ENCODE assay signal across 14 mouse cellular contexts in the genomic region with DNA sequence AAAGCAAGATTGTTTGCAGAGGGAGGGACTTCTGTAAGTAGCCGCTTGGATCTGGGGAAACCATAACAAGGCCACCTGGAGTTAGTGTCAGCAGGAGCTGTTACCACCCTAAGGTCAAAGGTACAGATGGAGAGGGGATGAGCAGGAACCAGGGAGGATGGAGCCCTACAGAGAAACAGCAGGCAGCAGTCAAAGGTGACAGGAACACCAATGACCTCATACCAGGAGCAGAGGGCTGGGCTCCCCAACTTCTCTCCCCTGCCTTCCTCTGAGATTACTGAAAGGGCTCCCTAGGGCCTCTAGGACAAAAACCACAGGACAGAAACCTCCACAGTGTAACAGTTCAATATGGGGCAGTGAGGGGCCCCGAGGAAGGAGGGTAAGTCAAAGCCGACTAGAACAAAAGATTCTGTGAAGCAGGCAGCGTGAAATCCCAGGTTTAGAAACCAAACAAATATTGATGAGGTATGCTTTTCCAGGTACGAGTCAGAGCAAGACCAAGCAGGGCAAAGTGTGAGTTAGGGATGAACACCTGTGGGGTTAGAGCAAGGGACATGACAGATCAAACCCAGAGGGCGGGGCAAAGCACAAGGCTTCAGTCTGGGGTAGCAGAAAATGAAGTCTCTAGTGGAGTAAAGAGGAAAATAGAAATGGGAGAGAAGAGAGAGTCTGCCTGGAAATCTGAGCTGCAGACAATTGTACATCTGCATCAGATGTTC.
A peak's percentile ranks its signal among the peaks of the same experiment; 100 is the strongest.
DNase-seq lines count a peak whose midpoint lies in the region; ATAC-seq lines count a peak whose summit lies in the region.
"Had no signal": no experiment of that assay in that cellular context is flagged by ENCODE, and none has a peak within 500 bp of the region (broad histone marks: within the 10 kb centered on the region; RNA-seq: fewer than 3 reads in every experiment).

No protein-coding gene starts in this region.

- no peak for DNase-seq in hindbrain, embryonic 11.5 days (ENCODE audit: low spot score)
- no peak for DNase-seq in hindbrain, embryonic 14.5 days (ENCODE audit: low spot score)
- no peak for DNase-seq in layer of hippocampus, adult 9-11 months
- DNase-seq: cerebellum, adult 8-10 months; gastrocnemius, postnatal 25 days; heart, postnatal 4 days; kidney, postnatal 10 days had no signal

- peak; percentile 62; the same call in 1 of the 2 replicates for ATAC-seq in hindbrain, embryonic 11.5 days (ENCODE audit: low FRiP score)
- no peak for ATAC-seq in hindbrain, embryonic 14.5 days (ENCODE audit: low FRiP score)
- ATAC-seq in neural tube, embryonic 13.5 days (ENCODE audit: low read depth) = 0 out of 2 replicates have a peak, but pooled peaks have one; percentile 36
- ATAC-seq in neural tube, embryonic 15.5 days (ENCODE audit: low FRiP score) = no peak
- peak; percentile 32; the same call in 1 of the 2 replicates for ATAC-seq in embryonic facial prominence, embryonic 13.5 days (ENCODE audit: insufficient number of reproducible peaks, insufficient read depth, low FRiP score, low TSS enrichment, low read depth)
- ATAC-seq in stomach, embryonic 16.5 days (ENCODE audit: insufficient read depth, low FRiP score) = peak; percentile 47; the same call in 1 of the 2 replicates
- ATAC-seq: intestine, embryonic 16.5 days; lung, postnatal 0 days had no signal

- no peaks in the 10 kb centered on the region; the same call in 1 of the 2 replicates for H3K4me1 ChIP-seq in hindbrain, embryonic 11.5 days (replicated peaks; ENCODE audit: control insufficient read depth, insufficient read depth, low read length)
- 0 out of 2 replicates have a peak, but pooled peaks cover 15% of the 10 kb centered on the region for H3K4me1 ChIP-seq in hindbrain, embryonic 14.5 days (replicated peaks; ENCODE audit: control insufficient read depth, insufficient read depth, low read length)
- H3K4me1 ChIP-seq in neural tube, embryonic 13.5 days (replicated peaks) = peaks cover 19% of the 10 kb centered on the region
- peaks cover 6% of the 10 kb centered on the region; the same call in 1 of the 2 replicates for H3K4me1 ChIP-seq in neural tube, embryonic 15.5 days
- H3K4me1 ChIP-seq in embryonic facial prominence, embryonic 13.5 days = peaks cover 14% of the 10 kb centered on the region
- 0 out of 2 replicates have a peak, but pooled peaks cover 4% of the 10 kb centered on the region for H3K4me1 ChIP-seq in stomach, embryonic 16.5 days (ENCODE audit: control insufficient read depth, insufficient read depth, low read length)
- H3K4me1 ChIP-seq: liver, embryonic 15.5 days had no signal

- no peaks in the 10 kb centered on the region for H3K36me3 ChIP-seq in hindbrain, embryonic 11.5 days (ENCODE audit: control insufficient read depth, insufficient read depth, low read length)
- no peaks in the 10 kb centered on the region for H3K36me3 ChIP-seq in hindbrain, embryonic 14.5 days (replicated peaks; ENCODE audit: control insufficient read depth, insufficient read depth)
- H3K36me3 ChIP-seq in neural tube, embryonic 13.5 days = no peaks in the 10 kb centered on the region
- no peaks in the 10 kb centered on the region for H3K36me3 ChIP-seq in neural tube, embryonic 15.5 days
- no peaks in the 10 kb centered on the region for H3K36me3 ChIP-seq in embryonic facial prominence, embryonic 13.5 days
- no peaks in the 10 kb centered on the region for H3K36me3 ChIP-seq in stomach, embryonic 16.5 days (ENCODE audit: control insufficient read depth, insufficient read depth, low read length)
- H3K36me3 ChIP-seq: liver, embryonic 15.5 days had no signal

- H3K27me3 ChIP-seq in hindbrain, embryonic 11.5 days (ENCODE audit: control insufficient read depth, insufficient read depth, low read length) = no peaks in the 10 kb centered on the region
- no peaks in the 10 kb centered on the region for H3K27me3 ChIP-seq in hindbrain, embryonic 14.5 days (ENCODE audit: control insufficient read depth, insufficient read depth, low read length)
- H3K27me3 ChIP-seq in neural tube, embryonic 13.5 days = no peaks in the 10 kb centered on the region
- no peaks in the 10 kb centered on the region for H3K27me3 ChIP-seq in neural tube, embryonic 15.5 days (replicated peaks)
- no peaks in the 10 kb centered on the region for H3K27me3 ChIP-seq in embryonic facial prominence, embryonic 13.5 days
- no peaks in the 10 kb centered on the region for H3K27me3 ChIP-seq in stomach, embryonic 16.5 days (ENCODE audit: control insufficient read depth, insufficient read depth, low read length)
- H3K27me3 ChIP-seq: liver, embryonic 15.5 days had no signal

- H3K9ac ChIP-seq in hindbrain, embryonic 11.5 days (ENCODE audit: low read depth, low read length) = no peak overlapping the region
- H3K9ac ChIP-seq in hindbrain, embryonic 14.5 days = no peak overlapping the region
- no peak overlapping the region for H3K9ac ChIP-seq in neural tube, embryonic 13.5 days
- H3K9ac ChIP-seq in neural tube, embryonic 15.5 days (replicated peaks) = no peak overlapping the region
- no peak overlapping the region for H3K9ac ChIP-seq in embryonic facial prominence, embryonic 13.5 days
- H3K9ac ChIP-seq in stomach, embryonic 16.5 days (ENCODE audit: low read length) = no peak overlapping the region
- H3K9ac ChIP-seq: liver, embryonic 15.5 days had no signal

- WGBS in hindbrain, embryonic 11.5 days = 4% methylated on average over 6 of the region's 6 CpGs
- 9% methylated on average over 6 of the region's 6 CpGs for WGBS in hindbrain, embryonic 14.5 days
- WGBS in neural tube, embryonic 13.5 days = 12% methylated on average over 6 of the region's 6 CpGs
- 18% methylated on average over 6 of the region's 6 CpGs for WGBS in neural tube, embryonic 15.5 days
- 12% methylated on average over 6 of the region's 6 CpGs for WGBS in embryonic facial prominence, embryonic 13.5 days
- 23% methylated on average over 6 of the region's 6 CpGs for WGBS in stomach, embryonic 16.5 days

- H3K4me3 ChIP-seq in hindbrain, embryonic 11.5 days (ENCODE audit: low read depth, low read length) = no peak overlapping the region
- H3K4me3 ChIP-seq in hindbrain, embryonic 14.5 days (replicated peaks; ENCODE audit: low read length) = no peak overlapping the region
- no peak overlapping the region for H3K4me3 ChIP-seq in neural tube, embryonic 13.5 days
- H3K4me3 ChIP-seq in neural tube, embryonic 15.5 days (replicated peaks) = no peak overlapping the region
- no peak overlapping the region for H3K4me3 ChIP-seq in embryonic facial prominence, embryonic 13.5 days
- no peak overlapping the region for H3K4me3 ChIP-seq in stomach, embryonic 16.5 days (replicated peaks; ENCODE audit: low read length)
- H3K4me3 ChIP-seq: liver, embryonic 15.5 days had no signal

- no peak overlapping the region for H3K4me2 ChIP-seq in hindbrain, embryonic 11.5 days (replicated peaks; ENCODE audit: low read depth, low read length)
- H3K4me2 ChIP-seq in hindbrain, embryonic 14.5 days (replicated peaks) = no peak overlapping the region
- H3K4me2 ChIP-seq in neural tube, embryonic 13.5 days = no peak overlapping the region
- H3K4me2 ChIP-seq in neural tube, embryonic 15.5 days = no peak overlapping the region
- no peak overlapping the region for H3K4me2 ChIP-seq in embryonic facial prominence, embryonic 13.5 days
- no peak overlapping the region for H3K4me2 ChIP-seq in stomach, embryonic 16.5 days (ENCODE audit: low read depth, low read length)
- H3K4me2 ChIP-seq: liver, embryonic 15.5 days had no signal

- H3K9me3 ChIP-seq in hindbrain, embryonic 11.5 days (ENCODE audit: control insufficient read depth, low read length) = no peaks in the 10 kb centered on the region
- no peaks in the 10 kb centered on the region for H3K9me3 ChIP-seq in hindbrain, embryonic 14.5 days (ENCODE audit: control insufficient read depth, low read length)
- no peaks in the 10 kb centered on the region for H3K9me3 ChIP-seq in neural tube, embryonic 13.5 days
- no peaks in the 10 kb centered on the region for H3K9me3 ChIP-seq in neural tube, embryonic 15.5 days (replicated peaks)
- H3K9me3 ChIP-seq in embryonic facial prominence, embryonic 13.5 days = no peaks in the 10 kb centered on the region
- no peaks in the 10 kb centered on the region for H3K9me3 ChIP-seq in stomach, embryonic 16.5 days (replicated peaks; ENCODE audit: control insufficient read depth, low read length)
- H3K9me3 ChIP-seq: liver, embryonic 15.5 days had no signal

- H3K27ac ChIP-seq in hindbrain, embryonic 11.5 days (ENCODE audit: low read depth, low read length) = no peak overlapping the region
- H3K27ac ChIP-seq in hindbrain, embryonic 14.5 days = no peak overlapping the region
- no peak overlapping the region for H3K27ac ChIP-seq in neural tube, embryonic 13.5 days (replicated peaks)
- H3K27ac ChIP-seq in neural tube, embryonic 15.5 days (replicated peaks) = no peak overlapping the region
- H3K27ac ChIP-seq in embryonic facial prominence, embryonic 13.5 days = no peak overlapping the region
- H3K27ac ChIP-seq in stomach, embryonic 16.5 days (ENCODE audit: low read length) = peak overlapping the region; percentile 41
- H3K27ac ChIP-seq: liver, embryonic 15.5 days had no signal

Comparison
In these comparisons a context has a peak if more than half of its experiments do, and no peak if none do; other contexts are left out.
1. ATAC-seq: peak in hindbrain, embryonic 11.5 days (single experiment), neural tube, embryonic 13.5 days (single experiment), embryonic facial prominence, embryonic 13.5 days (single experiment) and stomach, embryonic 16.5 days (single experiment); none in hindbrain, embryonic 14.5 days (single experiment) and neural tube, embryonic 15.5 days (single experiment).